Mouse (Mus musculus): ENCODE results near the gene Foxo6.

Gene Foxo6

GRCm38 (mm10) chr4:120283141-120283540 is 4.0 kb downstream of the Foxo6 start:
- DNase-seq, result peak; percentile 75

- DNase-seq, result peak; percentile 38
Observed at GRCm38 (mm10) chr4:120282568-120283091, 4.5 kb downstream of the Foxo6 start.

GRCm38 (mm10) chr4:120281011-120281410 is 6.1 kb downstream of the Foxo6 start:
- no peak for DNase-seq

GRCm38 (mm10) chr4:120280432-120280831 is 6.7 kb downstream of the Foxo6 start:
- no peak for DNase-seq

GRCm38 (mm10) chr4:120277255-120277928 is 9.8 kb downstream of the Foxo6 start:
- DNase-seq, result peak; percentile 26

- no peak for DNase-seq
Observed at GRCm38 (mm10) chr4:120275487-120275886, 11.7 kb downstream of the Foxo6 start.

- no peak for DNase-seq
Observed at GRCm38 (mm10) chr4:120273594-120273993, 13.6 kb downstream of the Foxo6 start.

GRCm38 (mm10) chr4:120271886-120272580 is 15.1 kb downstream of the Foxo6 start:
- no peak for DNase-seq

- no peak for DNase-seq
Observed at GRCm38 (mm10) chr4:120271208-120271607, 15.9 kb downstream of the Foxo6 start.

- DNase-seq, result no peak
Observed at GRCm38 (mm10) chr4:120270937-120271199, 16.3 kb downstream of the Foxo6 start.

GRCm38 (mm10) chr4:120270148-120270936 is 16.8 kb downstream of the Foxo6 start:
- DNase-seq, result no peak

GRCm38 (mm10) chr4:120269426-120269825 is 17.7 kb downstream of the Foxo6 start:
- DNase-seq, result peak; percentile 32

GRCm38 (mm10) chr4:120268214-120269061 is 18.7 kb downstream of the Foxo6 start:
- peak; percentile 26 for DNase-seq

- no peak for DNase-seq
Observed at GRCm38 (mm10) chr4:120267683-120268082, 19.5 kb downstream of the Foxo6 start.

GRCm38 (mm10) chr4:120267136-120267535 is 20.0 kb downstream of the Foxo6 start:
- DNase-seq, result no peak

- no peak for DNase-seq
Observed at GRCm38 (mm10) chr4:120264105-120264504, 23.0 kb downstream of the Foxo6 start.

GRCm38 (mm10) chr4:120262726-120263125 is 24.4 kb downstream of the Foxo6 start:
- DNase-seq, result no peak

GRCm38 (mm10) chr4:120262206-120262605 is 24.9 kb downstream of the Foxo6 start:
- DNase-seq, result no peak

- no peak for DNase-seq
Observed at GRCm38 (mm10) chr4:120259356-120260181, 27.6 kb downstream of the Foxo6 start.

- peak; percentile 32 for DNase-seq
Observed at GRCm38 (mm10) chr4:120248800-120249261, 38.3 kb downstream of the Foxo6 start.

- peak; percentile 39 for DNase-seq
Observed at GRCm38 (mm10) chr4:120247412-120247811, 39.7 kb downstream of the Foxo6 start.

GRCm38 (mm10) chr4:120246086-120246485 is 41.1 kb downstream of the Foxo6 start:
- DNase-seq, result no peak
